Mouse (Mus musculus): ENCODE measurements around the gene Znrf4.

Znrf4 gene

GRCm38 (mm10) chr17:56512310-56512709 is at the start of gene Znrf4:
TSS of gene Znrf4 (minus strand) at chr17:56512431.
- in situ Hi-C loops (cut with MboI, MseI): no loop called here

GRCm38 (mm10) chr17:56561866-56562265 is 49.6 kb upstream of the Znrf4 start:
- in situ Hi-C loops (cut with MboI, MseI): no loop called here

GRCm38 (mm10) chr17:56560131-56560530 is 47.9 kb upstream of the Znrf4 start:
- in situ Hi-C loops (cut with MboI, MseI): no loop called here

GRCm38 (mm10) chr17:56559386-56559785 is 47.2 kb upstream of the Znrf4 start:
- in situ Hi-C loops (cut with MboI, MseI): no loop called here

GRCm38 (mm10) chr17:56558448-56558847 is 46.2 kb upstream of the Znrf4 start:
- in situ Hi-C loops (cut with MboI, MseI): no loop called here

GRCm38 (mm10) chr17:56554122-56554551 is 41.9 kb upstream of the Znrf4 start, which contains the start of gene Gm20219:
TSS of gene Gm20219 (minus strand) at chr17:56554387.
- in situ Hi-C loops (cut with MboI, MseI): loop anchor here (5.0 kb wide), 1 partner anchor 197 kb away; no protein-coding TSS in a partner anchor

- in situ Hi-C loops (cut with MboI, MseI): loop anchor here (5.0 kb wide), 1 partner anchor 196 kb away; no protein-coding TSS in a partner anchor
These were observed 40.6 kb upstream of the Znrf4 start for GRCm38 (mm10) chr17:56552781-56553363.

GRCm38 (mm10) chr17:56551841-56552581 is 39.8 kb upstream of the Znrf4 start:
- in situ Hi-C loops (cut with MboI, MseI): loop anchor here (5.0 kb wide), 1 partner anchor 195 kb away; no protein-coding TSS in a partner anchor

- in situ Hi-C loops (cut with MboI, MseI): loop anchor here (5.0 kb wide), 1 partner anchor 194 kb away; no protein-coding TSS in a partner anchor
These were observed 38.7 kb upstream of the Znrf4 start for GRCm38 (mm10) chr17:56550784-56551475.

GRCm38 (mm10) chr17:56548605-56549105 is 36.4 kb upstream of the Znrf4 start:
- in situ Hi-C loops (cut with MboI, MseI): no loop called here

GRCm38 (mm10) chr17:56547846-56548604 is 35.8 kb upstream of the Znrf4 start:
- in situ Hi-C loops (cut with MboI, MseI): no loop called here

- in situ Hi-C loops (cut with MboI, MseI): no loop called here
These were observed 35.0 kb upstream of the Znrf4 start for GRCm38 (mm10) chr17:56547116-56547845.

- in situ Hi-C loops (cut with MboI, MseI): no loop called here
These were observed 34.3 kb upstream of the Znrf4 start for GRCm38 (mm10) chr17:56546576-56546975.

- in situ Hi-C loops (cut with MboI, MseI): no loop called here
These were observed 33.7 kb upstream of the Znrf4 start for GRCm38 (mm10) chr17:56545945-56546344.

- in situ Hi-C loops (cut with MboI, MseI): no loop called here
These were observed 32.6 kb upstream of the Znrf4 start for GRCm38 (mm10) chr17:56544699-56545387.

- in situ Hi-C loops (cut with MboI, MseI): no loop called here
These were observed 31.5 kb upstream of the Znrf4 start for GRCm38 (mm10) chr17:56543684-56544224.

- in situ Hi-C loops (cut with MboI, MseI): no loop called here
These were observed 30.5 kb upstream of the Znrf4 start for GRCm38 (mm10) chr17:56542736-56543135.

- in situ Hi-C loops (cut with MboI, MseI): no loop called here
These were observed 28.3 kb upstream of the Znrf4 start for GRCm38 (mm10) chr17:56540562-56540975.

GRCm38 (mm10) chr17:56537912-56538311 is 25.7 kb upstream of the Znrf4 start:
- in situ Hi-C loops (cut with MboI, MseI): loop anchor here in 1 of 2 experiments (5.0 kb wide), 1 partner anchor 41 kb away; no protein-coding TSS in a partner anchor

All from T-helper 17 cell (primary cell).